ENCODE assay signal across 16 mouse cellular contexts in genomic region chr2:129330540-129330939, GRCm38 (mm10). TPM values are rescaled to one million over a fixed set of nuclear protein-coding genes. Genes with fewer than 3 reads are reported as not detected.
DNase-seq lines count a peak whose midpoint lies in the region; TF ChIP-seq lines count a peak whose summit lies in the region.
"Had no signal": no experiment of that assay in that cellular context is flagged by ENCODE, and none has a peak within 500 bp of the region (broad histone marks: within the 10 kb centered on the region; RNA-seq: fewer than 3 reads in every experiment).

No protein-coding gene starts in this region.

- no peak for TF ChIP-seq POLR2A in kidney, adult 2 months (IDR thresholded peaks at IDR 0.05; ENCODE audit: low read depth, low read length)
- peak; percentile 21; the same call in 1 of the 2 replicates for TF ChIP-seq POLR2A in lung, adult 2 months (IDR thresholded peaks at IDR 0.05; ENCODE audit: borderline replicate concordance, extremely low read depth, low read depth, low read length)

- H3K4me3 ChIP-seq in kidney, adult 2 months (ENCODE audit: insufficient read depth, low read depth, low read length) = no peak overlapping the region
- H3K4me3 ChIP-seq in lung, adult 2 months (replicated peaks; ENCODE audit: extremely low read depth, low read depth, low read length) = no peak overlapping the region
- H3K4me3 ChIP-seq: embryonic facial prominence, embryonic 13.5 days; heart, adult 2 months had no signal

- 72% methylated on average over 13 of the region's 13 CpGs for WGBS in kidney, adult 2 months
- WGBS in lung, adult 2 months = 37% methylated on average over 13 of the region's 13 CpGs

- DNase-seq in kidney, adult 2 months = peak; percentile 16
- DNase-seq in kidney, postnatal 36 days = no peak
- DNase-seq in 3T3-L1 (ENCODE audit: low read depth, low spot score) = peak; percentile 96
- DNase-seq in Muller cell, postnatal 12 days (ENCODE audit: inconsistent ontology term) = peak; percentile 10
- DNase-seq in lung, adult 2 months = no peak
- no peak for DNase-seq in urinary bladder, adult 18-20 months (ENCODE audit: low spot score in 2 of 2)
- no peak for DNase-seq in layer of hippocampus, postnatal 14 days (ENCODE audit: low spot score in 2 of 2)
- DNase-seq in natural killer cell, adult 2 months (ENCODE audit: low spot score in 2 of 2) = no peak
- DNase-seq: cerebellum, postnatal 14 days; layer of hippocampus, adult 9-11 months; left cerebral cortex, postnatal 4 days; right cerebral cortex, adult 18-20 months; thymus, adult 2 months had no signal

- no peaks in the 10 kb centered on the region for H3K4me1 ChIP-seq in kidney, adult 2 months (ENCODE audit: control insufficient read depth, insufficient read depth, low read length)
- H3K4me1 ChIP-seq in lung, adult 2 months (ENCODE audit: control insufficient read depth, insufficient read depth, low read length) = peaks cover 8% of the 10 kb centered on the region

- H3K36me3 ChIP-seq in kidney, adult 2 months (ENCODE audit: control insufficient read depth, insufficient read depth, low read length) = no peaks in the 10 kb centered on the region
- H3K36me3 ChIP-seq: embryonic facial prominence, embryonic 13.5 days had no signal

- no peak overlapping the region for H3K27ac ChIP-seq in kidney, adult 2 months (ENCODE audit: insufficient read depth, low read depth, low read length)
- H3K27ac ChIP-seq: embryonic facial prominence, embryonic 13.5 days; heart, adult 2 months had no signal

- no peaks in the 10 kb centered on the region for H3K27me3 ChIP-seq in kidney, adult 2 months (replicated peaks; ENCODE audit: control insufficient read depth, insufficient read depth, low read length)
- H3K27me3 ChIP-seq: embryonic facial prominence, embryonic 13.5 days had no signal

- no peak for TF ChIP-seq CTCF in kidney, adult 2 months (conservative IDR thresholded peaks at IDR 0.05; ENCODE audit: insufficient read depth, insufficient read length, low read depth, low read length)
- TF ChIP-seq CTCF in lung, adult 2 months (IDR thresholded peaks at IDR 0.05; ENCODE audit: insufficient read depth, low read length) = no peak

RNA-seq across cellular contexts. Expression of gene Il1a, which starts 20.8 kb away (rescaled TPM):
- polyA plus RNA-seq in kidney, adult 2 months (2012; rRNA removed) = not detected in 2 replicates
- polyA plus RNA-seq in lung, adult 2 months (2012; rRNA removed) = 1.3 and 2.7 TPM in 2 replicates
- total RNA-seq in layer of hippocampus, postnatal 14 days (2021) = under 1 TPM; 0.48 to 0.76 TPM
- total RNA-seq: heart, adult 2 months had no signal
- polyA plus RNA-seq: embryonic facial prominence, embryonic 13.5 days; heart, adult 2 months; neural tube, embryonic 11.5 days had no signal

RNA-seq across cellular contexts. Expression of gene Ckap2l, which starts 33.5 kb away (rescaled TPM):
- polyA plus RNA-seq in kidney, adult 2 months (2012; rRNA removed) = 0.07 and 0.13 TPM in 2 replicates
- 0.12 and 0.60 TPM in 2 replicates for polyA plus RNA-seq in lung, adult 2 months (2012; rRNA removed)
- 1 to 10 TPM; 1.3 to 2.1 TPM for total RNA-seq in layer of hippocampus, postnatal 14 days (2021)

RNA-seq across cellular contexts. Expression of gene Il1b, which starts 40.4 kb away (rescaled TPM):
- polyA plus RNA-seq in kidney, adult 2 months (2012; rRNA removed) = 0.60 and 0.72 TPM in 2 replicates
- 3.1 and 7.1 TPM in 2 replicates for polyA plus RNA-seq in lung, adult 2 months (2012; rRNA removed)
- not detected for total RNA-seq in layer of hippocampus, postnatal 14 days (2021)
- polyA plus RNA-seq: neural tube, embryonic 11.5 days had no signal

Comparison
In these comparisons a context has a peak if more than half of its experiments do, and no peak if none do; other contexts are left out.
1. DNase-seq: peak in kidney, adult 2 months (single experiment), 3T3-L1 (single experiment) and Muller cell, postnatal 12 days (single experiment); none in kidney, postnatal 36 days (0 of 2), lung, adult 2 months (single experiment), urinary bladder, adult 18-20 months (0 of 2), layer of hippocampus, postnatal 14 days (0 of 2) and natural killer cell, adult 2 months (0 of 2).